Mouse (Mus musculus) CH12.LX (cell line): ENCODE measurements around the gene Cdk17.

ENCODE experiments used
- CHD2 ChIP-seq: IDR thresholded peaks from 2 replicates; pipeline ENCODE4 v1.6.1; 2011; ENCODE audit warnings: low read length, improper control_type of control experiment
- MAFK ChIP-seq: IDR thresholded peaks from 2 replicates; pipeline ENCODE4 v1.6.1; 2011; ENCODE audit warnings: low read length, improper control_type of control experiment; ENCODE audit not compliant: insufficient replicate concordance
- MEF2A ChIP-seq: IDR thresholded peaks from 2 replicates; pipeline ENCODE4 v1.6.1; 2014; ENCODE audit warnings: low read depth, mild to moderate bottlenecking, inconsistent platforms, low read length, improper control_type of control experiment, borderline replicate concordance
- TCF12 ChIP-seq: IDR thresholded peaks from 2 replicates; pipeline ENCODE4 v1.6.1; 2014; ENCODE audit warnings: low read depth, mild to moderate bottlenecking, inconsistent platforms, low read length, improper control_type of control experiment
- USF1 ChIP-seq: IDR thresholded peaks from 2 replicates; pipeline ENCODE4 v1.6.1; 2014; ENCODE audit warnings: low read depth, mild to moderate bottlenecking, inconsistent platforms, low read length, improper control_type of control experiment
- ZNF384 ChIP-seq: IDR thresholded peaks from 2 replicates; pipeline ENCODE4 v1.6.1; 2012; ENCODE audit warnings: low read depth, low read length, improper control_type of control experiment, inconsistent platforms

- TF ChIP-seq TCF12 (no peak), CHD2 (no peak), ZNF384 (no peak), USF1 (no peak), MEF2A (no peak), MAFK (no peak)
These were observed 70.8 kb downstream of the Cdk17 start for GRCm38 (mm10) chr10:93231490-93231889.
